Mouse (Mus musculus) left cerebral cortex, adult 18-20 months (tissue): Measurements from ENCODE around the gene Hivep3. TPM values are rescaled to one million over a fixed set of nuclear protein-coding genes. Genes with fewer than 3 reads are reported as not detected.

Experiments
- DNase-seq, 2 experiments: peaks; one replicate each; pipeline ENCODE4 v3.0.0; 2021 to 2022; ENCODE audit warnings: low spot score in 2 of 2, mixed read lengths in 1 of 2
- total RNA-seq, 2 experiments: library from RNA; stranded (reverse); gene quantifications; 2 replicates each; pipeline ENCODE4 v1.2.3; 2021

Hivep3 gene
- total RNA-seq, 2 experiments from 2014 or later = 56.0 to 56.9 TPM

DNA sequence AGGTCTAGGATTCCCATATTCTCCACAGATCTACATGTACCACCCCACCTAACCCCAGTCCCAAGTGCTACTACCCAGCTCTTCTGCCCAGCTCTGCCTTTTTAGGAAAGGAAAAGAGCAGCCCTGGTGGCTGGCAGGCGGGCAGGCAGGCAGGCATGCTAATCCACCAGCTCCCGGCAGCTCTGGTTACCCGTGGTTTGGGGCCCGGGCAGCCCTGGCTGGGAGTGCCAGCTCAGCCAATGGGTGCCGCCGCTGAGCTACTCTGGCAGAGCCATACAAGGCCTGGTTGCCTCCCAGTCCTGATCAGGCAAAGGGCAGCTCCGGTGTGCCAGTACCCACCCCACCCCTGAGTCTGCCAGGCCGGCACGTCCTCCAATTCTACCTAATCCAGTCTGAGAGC is 409.3 kb downstream of the Hivep3 start:
- DNase-seq = no peak

- peak; percentile 26 to 52 for DNase-seq
These were observed 410.8 kb downstream of the Hivep3 start for GRCm38 (mm10) chr4:120144343-120144742.

- no peak for DNase-seq
These were observed 412.3 kb downstream of the Hivep3 start for GRCm38 (mm10) chr4:120145931-120146330.

- peak; percentile 85 to 92 for DNase-seq
These were observed 414.9 kb downstream of the Hivep3 start for GRCm38 (mm10) chr4:120148291-120149141.

- DNase-seq = peak in 1 of 2 experiments; percentile 34
These were observed 415.5 kb downstream of the Hivep3 start for GRCm38 (mm10) chr4:120149142-120149524.

- DNase-seq = no peak
These were observed 416.8 kb downstream of the Hivep3 start for GRCm38 (mm10) chr4:120150345-120150920.

GRCm38 (mm10) chr4:120151906-120152305 is 418.3 kb downstream of the Hivep3 start:
- no peak for DNase-seq

DNA sequence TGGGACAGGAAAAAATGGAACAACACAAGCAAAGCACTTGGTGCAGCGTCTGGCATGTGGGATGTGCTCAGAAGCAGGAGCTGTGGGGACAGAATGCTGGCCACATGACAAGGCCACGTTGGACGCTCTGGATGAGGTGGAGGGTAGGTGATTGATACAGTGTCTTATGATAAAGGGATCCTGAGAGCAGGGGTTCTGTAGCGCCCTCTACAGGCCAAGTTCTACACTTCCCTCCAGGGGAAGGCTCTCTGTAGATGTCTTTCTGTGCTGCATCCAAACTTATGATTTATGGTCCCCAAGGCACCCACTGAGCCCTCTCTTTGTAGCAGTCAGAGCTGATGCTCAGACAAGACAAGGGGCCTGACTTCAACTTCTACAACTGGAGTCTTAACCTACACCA is 419.1 kb downstream of the Hivep3 start:
- no peak for DNase-seq

DNA sequence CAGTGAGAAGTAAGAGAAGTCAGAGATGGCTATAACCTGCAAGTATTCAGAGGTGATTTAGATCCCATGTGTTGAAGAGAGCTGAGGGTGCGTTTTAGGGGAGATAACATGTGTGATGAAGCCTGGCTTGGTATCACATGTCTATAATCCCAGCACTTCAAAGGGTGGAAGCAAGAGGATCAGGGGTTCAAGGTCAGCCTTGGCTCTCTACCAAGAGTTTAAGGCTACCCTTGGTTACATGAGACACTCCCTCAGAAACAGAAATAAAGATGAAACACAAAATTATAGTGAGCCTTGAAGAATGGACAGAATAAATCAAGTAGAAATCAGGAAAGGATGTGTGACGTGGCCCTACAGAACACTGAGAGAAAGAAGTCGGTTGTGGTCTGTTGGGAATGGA is 420.2 kb downstream of the Hivep3 start:
- DNase-seq = no peak

- DNase-seq = no peak
These were observed 425.2 kb downstream of the Hivep3 start for GRCm38 (mm10) chr4:120158714-120159310.

DNA sequence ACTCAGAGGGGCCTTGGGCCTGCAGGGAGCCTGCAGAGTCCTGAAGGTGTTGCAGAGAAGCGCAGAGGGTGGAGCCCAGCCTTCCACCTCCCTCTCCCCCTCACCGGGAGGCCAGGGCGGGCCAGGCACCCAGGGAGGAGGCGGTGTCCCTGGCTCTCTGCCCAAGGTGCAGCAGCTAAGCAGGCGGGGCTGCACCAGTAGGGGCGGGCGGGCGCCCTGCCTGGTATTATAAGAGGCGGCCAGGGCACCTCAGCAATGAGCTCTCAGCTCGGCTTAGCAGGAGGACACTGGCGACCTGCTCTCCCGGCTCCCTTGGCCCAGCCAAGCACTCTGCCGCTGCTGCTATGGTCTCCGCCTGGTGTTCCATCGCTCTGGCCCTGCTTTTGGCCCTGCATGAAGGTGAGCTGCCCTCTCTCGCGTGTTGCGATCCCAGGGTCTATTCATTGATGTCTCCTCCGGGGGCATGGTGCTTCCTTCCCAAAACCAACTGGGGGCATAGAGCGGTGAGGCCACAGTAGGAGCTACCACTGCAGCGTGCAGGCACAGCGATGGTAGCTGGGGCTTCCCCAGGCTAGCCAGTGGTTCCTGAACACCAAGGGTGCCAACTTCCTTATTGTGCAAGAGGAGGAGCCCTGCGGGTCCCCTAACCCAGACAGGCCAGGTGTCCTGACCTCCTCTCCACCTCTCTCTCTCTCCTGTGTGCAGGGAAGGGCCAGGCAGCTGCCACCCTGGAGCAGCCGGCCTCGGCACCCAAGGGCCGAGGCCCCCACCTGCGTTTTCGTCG is 427.8 kb downstream of the Hivep3 start, which contains the start of gene Edn2:
Gene Edn2, plus strand, starts transcription at position 41 of the 784 bp plus-strand sequence.
- peak in 1 of 2 experiments; percentile 31 for DNase-seq

DNA sequence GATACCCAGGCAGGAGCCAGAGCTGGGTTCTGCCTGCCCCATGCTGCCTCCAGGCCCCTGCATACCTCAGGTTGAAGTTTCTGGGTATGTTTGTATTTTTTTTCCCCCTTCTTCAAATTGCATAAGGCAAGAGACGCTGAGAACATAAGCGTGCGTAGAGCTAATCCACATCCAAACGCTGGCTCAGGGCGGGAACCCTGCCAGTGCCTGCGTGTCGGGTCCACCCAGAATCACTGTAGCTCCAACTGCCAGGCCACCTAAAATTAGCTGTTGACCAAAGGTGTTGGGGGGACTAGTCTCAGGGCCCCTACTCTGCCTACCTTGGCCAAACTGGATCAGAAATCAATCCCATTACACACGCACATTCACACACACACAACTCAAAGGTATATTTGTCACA is 429.0 kb downstream of the Hivep3 start:
- no peak for DNase-seq

DNA sequence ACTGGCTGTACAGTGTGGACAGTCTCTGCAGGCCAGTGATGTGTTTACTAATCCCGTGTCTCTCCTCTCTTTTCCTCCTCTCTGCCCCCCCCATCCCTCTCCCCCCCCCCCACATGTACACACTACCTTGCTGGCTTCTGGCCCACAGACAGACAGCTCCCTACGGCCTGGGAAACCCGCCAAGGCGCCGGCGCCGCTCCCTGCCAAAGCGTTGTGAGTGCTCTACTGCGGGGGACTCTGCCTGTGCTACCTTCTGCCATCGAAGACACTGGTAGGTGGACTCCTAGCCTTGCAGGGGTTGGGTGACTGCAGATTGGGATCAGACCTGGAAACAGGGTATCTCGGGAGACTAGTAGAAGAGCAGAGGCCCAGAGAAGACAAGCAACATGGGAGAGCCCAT is 429.7 kb downstream of the Hivep3 start:
- DNase-seq = peak; percentile 66 to 76

DNA sequence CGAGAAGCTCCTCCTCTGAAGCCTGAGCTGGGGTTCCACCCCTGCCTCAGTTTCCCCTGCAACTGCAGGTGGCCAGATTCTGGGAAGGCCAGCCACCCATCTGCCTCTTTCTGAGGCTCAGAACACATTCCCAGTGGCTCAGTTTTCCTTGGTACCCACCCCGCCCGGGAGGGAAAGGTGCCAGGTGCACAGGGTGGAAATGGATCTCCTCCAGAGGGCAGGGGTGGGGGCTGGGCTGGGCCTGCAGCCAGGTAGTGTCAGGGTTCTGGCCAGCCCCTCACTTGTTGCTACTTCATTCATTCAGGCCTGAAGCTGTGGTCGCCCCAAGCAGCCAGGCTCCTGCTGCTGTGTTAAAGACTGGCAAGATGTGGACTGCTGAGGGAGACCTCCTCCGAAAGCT is 430.7 kb downstream of the Hivep3 start:
- no peak for DNase-seq

DNA sequence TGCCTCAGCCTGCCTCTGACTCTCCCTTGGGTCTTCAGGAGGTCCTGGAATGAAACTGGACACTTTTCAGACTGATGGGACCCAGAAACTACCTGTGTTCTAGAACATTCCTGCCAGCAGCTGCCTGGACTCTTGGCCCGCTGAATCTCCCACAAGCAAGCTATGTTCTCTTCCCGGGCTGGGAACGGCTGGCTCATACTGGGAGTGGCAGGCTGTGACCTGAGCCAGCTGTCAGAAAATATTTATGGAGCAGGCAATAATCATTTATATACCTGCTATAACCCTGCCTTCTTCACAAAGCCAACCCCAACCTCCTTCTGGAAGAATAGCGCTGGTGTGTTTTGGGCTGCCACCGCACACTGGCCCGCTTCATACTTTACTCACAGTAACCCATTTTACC is 434.2 kb downstream of the Hivep3 start:
- no peak for DNase-seq

- DNase-seq = no peak
These were observed 434.8 kb downstream of the Hivep3 start for GRCm38 (mm10) chr4:120168346-120168745.

- DNase-seq = no peak
These were observed 436.9 kb downstream of the Hivep3 start for GRCm38 (mm10) chr4:120170387-120170936.

GRCm38 (mm10) chr4:120172050-120172684 is 438.6 kb downstream of the Hivep3 start:
- peak in 1 of 2 experiments; percentile 21 for DNase-seq

- DNase-seq = no peak
These were observed 445.5 kb downstream of the Hivep3 start for GRCm38 (mm10) chr4:120179123-120179522.

GRCm38 (mm10) chr4:120180535-120180934 is 447.0 kb downstream of the Hivep3 start:
- DNase-seq = no peak
